Comparison of ENCODE assay signal across 8 mouse cellular contexts in genomic region chr4:114917091-114917490, GRCm38 (mm10). TPM values are rescaled to one million over a fixed set of nuclear protein-coding genes. Genes with fewer than 3 reads are reported as not detected.
DNase-seq lines count a peak whose midpoint lies in the region; ATAC-seq and TF ChIP-seq lines count a peak whose summit lies in the region.
"Had no signal": no experiment of that assay in that cellular context is flagged by ENCODE, and none has a peak within 500 bp of the region (broad histone marks: within the 10 kb centered on the region; RNA-seq: fewer than 3 reads in every experiment).

No protein-coding gene starts in this region.

- no peaks in the 10 kb centered on the region for H3K9me3 ChIP-seq in ES-Bruce4 (replicated peaks; ENCODE audit: control insufficient read depth, insufficient read depth, low read length, poor library complexity, severe bottlenecking)

- DNase-seq in layer of hippocampus, adult 2 months (ENCODE audit: low spot score in 2 of 2), result no peak
- no peak for DNase-seq in layer of hippocampus, postnatal 36 days
- DNase-seq in frontal cortex, postnatal 25 days (ENCODE audit: low spot score in 2 of 2), result no peak

- H3K36me3 ChIP-seq in ES-Bruce4 (ENCODE audit: control insufficient read depth, insufficient read depth, low read length, poor library complexity, severe bottlenecking), result no peaks in the 10 kb centered on the region

- no peak for TF ChIP-seq EP300 in ES-Bruce4 (IDR thresholded peaks at IDR 0.05; ENCODE audit: insufficient read depth, low read depth, low read length)

- H3K9ac ChIP-seq in ES-Bruce4 (ENCODE audit: low read depth, poor library complexity, severe bottlenecking), result no peak overlapping the region

- no peak for TF ChIP-seq POLR2A in ES-Bruce4 (IDR thresholded peaks at IDR 0.05; ENCODE audit: insufficient read depth, low read length)

- H3K4me3 ChIP-seq in layer of hippocampus, adult 2 months, result no peak overlapping the region
- no peak overlapping the region for H3K4me3 ChIP-seq in ES-Bruce4 (ENCODE audit: low read depth, low read length)

- no peak overlapping the region for H3K27ac ChIP-seq in layer of hippocampus, adult 2 months
- no peak overlapping the region for H3K27ac ChIP-seq in ES-Bruce4 (ENCODE audit: insufficient read depth, low read length)

- peaks cover 4% of the 10 kb centered on the region for H3K27me3 ChIP-seq in ES-Bruce4 (ENCODE audit: control insufficient read depth, insufficient read depth, low read length, poor library complexity, severe bottlenecking)

- TF ChIP-seq CTCF in layer of hippocampus, adult 2 months (conservative IDR thresholded peaks at IDR 0.05), result peak; percentile 77
- TF ChIP-seq CTCF in ES-Bruce4 (IDR thresholded peaks at IDR 0.05; ENCODE audit: low read depth, low read length), result peak; percentile 30

- H3K4me1 ChIP-seq in ES-Bruce4 (ENCODE audit: control insufficient read depth, insufficient read depth, low read length), result no peaks in the 10 kb centered on the region

- ATAC-seq in activated CD4-positive, CD25-positive, alpha-beta regulatory T cell, adult 4 months, result peak; percentile 78
- ATAC-seq in granulocyte monocyte progenitor cell, adult 5-6 weeks (replicated peaks; ENCODE audit: poor library complexity, severe bottlenecking), result peak; percentile 86
- ATAC-seq in megakaryocyte progenitor cell, adult 5-6 weeks (replicated peaks; ENCODE audit: poor library complexity), result peak; percentile 83

RNA-seq across cellular contexts. Expression of gene Foxd2, which starts 8.4 kb away (rescaled TPM):
- under 1 TPM in 1 of 2 experiments, not detected in 1; 0.18 TPM for total RNA-seq in layer of hippocampus, adult 2 months (2021)
- under 1 TPM; 0.15 to 0.25 TPM for total RNA-seq in layer of hippocampus, postnatal 36 days (2021)
- polyA plus RNA-seq in ES-Bruce4 (2011; ENCODE audit: insufficient read depth, insufficient read length, low read depth, missing spikeins), result not detected in 2 replicates
- polyA plus RNA-seq in activated CD4-positive, CD25-positive, alpha-beta regulatory T cell, adult 4 months (2017; shearing (Covaris generic)), result under 1 TPM in 1 of 2 experiments, not detected in 1; 0.17 TPM
- total RNA-seq in granulocyte monocyte progenitor cell, adult 5-6 weeks (2014; fragmentation: Nextera tagmentation), result 0.32 and 1.0 TPM in 2 replicates
- total RNA-seq in granulocyte monocyte progenitor cell, adult 5-6 weeks (2017), result 0.30 and 1.3 TPM in 2 replicates
- 0.12 and 0.29 TPM in 2 replicates for total RNA-seq in megakaryocyte progenitor cell, adult 5-6 weeks (2015)
- total RNA-seq in megakaryocyte progenitor cell, adult 5-6 weeks (2017), result 0.27 TPM in 1 of 2 replicates, not detected in the other

RNA-seq across cellular contexts. Expression of gene Foxe3, which starts 8.7 kb away (rescaled TPM):
- not detected for total RNA-seq in layer of hippocampus, adult 2 months (2021)
- not detected for total RNA-seq in layer of hippocampus, postnatal 36 days (2021)
- polyA plus RNA-seq in ES-Bruce4 (2011; ENCODE audit: insufficient read depth, insufficient read length, low read depth, missing spikeins), result not detected in 2 replicates
- polyA plus RNA-seq in activated CD4-positive, CD25-positive, alpha-beta regulatory T cell, adult 4 months (2017; shearing (Covaris generic)), result not detected
- not detected in 2 replicates for total RNA-seq in granulocyte monocyte progenitor cell, adult 5-6 weeks (2014; fragmentation: Nextera tagmentation)
- not detected in 2 replicates for total RNA-seq in granulocyte monocyte progenitor cell, adult 5-6 weeks (2017)
- not detected in 2 replicates for total RNA-seq in megakaryocyte progenitor cell, adult 5-6 weeks (2015)
- not detected in 2 replicates for total RNA-seq in megakaryocyte progenitor cell, adult 5-6 weeks (2017)
- polyA plus RNA-seq: gonadal fat pad, adult 2 months had no signal
